Mouse (Mus musculus): ENCODE measurements around the gene Usp39. TPM values are rescaled to one million over a fixed set of nuclear protein-coding genes. Genes with fewer than 3 reads are reported as not detected.

Usp39 gene
- total RNA-seq, 2 experiments from 2014 or later: 19.3 to 24.6 TPM

DNA sequence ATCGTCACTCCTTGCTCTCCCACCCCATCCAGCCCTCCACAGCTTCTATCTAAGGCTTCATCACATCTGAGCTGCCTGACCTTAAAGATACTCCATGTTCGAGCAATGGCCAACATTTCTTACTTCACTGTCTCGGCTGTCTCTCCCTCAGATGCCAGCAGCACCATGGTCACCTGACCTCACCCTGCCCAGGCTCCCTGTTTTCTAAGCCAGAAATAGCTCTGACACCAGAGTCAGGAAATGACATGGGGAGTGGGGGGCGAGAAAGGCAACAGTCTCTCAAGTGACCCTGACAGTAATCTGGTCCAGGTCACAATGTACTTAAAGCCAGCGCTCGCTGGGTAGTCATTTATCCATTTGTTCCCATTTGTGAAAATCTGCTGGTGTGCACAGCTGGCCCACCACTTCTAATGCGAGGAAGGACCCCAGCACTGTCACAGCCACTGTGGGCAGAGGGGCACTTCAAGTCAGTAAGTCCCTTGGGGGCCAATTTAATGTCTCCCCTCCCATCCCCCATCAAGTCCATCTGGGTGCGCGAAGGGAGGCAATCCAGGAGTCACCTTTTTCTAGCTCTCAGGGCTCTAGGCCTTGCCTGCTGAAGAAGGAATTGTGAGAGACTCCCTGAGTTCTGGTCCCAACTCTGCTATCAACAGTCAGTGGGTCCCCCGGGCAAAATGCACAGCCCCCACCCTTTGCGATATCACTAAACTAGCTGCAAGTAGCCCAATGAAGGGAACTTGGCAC, 31.7 kb downstream of the Usp39 start:
- DNase-seq: peak; percentile 38 to 53
- intact Hi-C loops (cut with DNase I): no loop called here

DNA sequence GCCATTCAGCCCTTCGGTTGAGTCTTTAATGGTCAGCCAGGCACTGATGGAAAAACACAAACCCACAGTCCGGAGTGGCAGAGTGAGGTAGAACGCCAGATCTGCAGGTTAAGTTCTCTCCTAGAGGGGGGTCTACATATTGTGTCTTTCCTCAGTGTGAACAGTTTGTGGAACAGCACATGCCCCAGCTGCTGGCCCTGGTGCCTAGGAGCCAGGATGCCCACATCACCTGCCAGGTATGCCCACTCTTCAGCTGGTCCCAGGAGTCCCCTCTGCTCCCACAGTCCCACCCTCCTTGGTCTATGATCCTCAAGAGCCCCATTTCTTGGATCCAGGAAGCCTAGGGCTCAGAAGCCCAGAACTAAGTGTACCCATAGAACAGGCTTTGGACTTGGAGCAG, 32.8 kb downstream of the Usp39 start:
- intact Hi-C loops (cut with DNase I): no loop called here
- DNase-seq: no peak

DNA sequence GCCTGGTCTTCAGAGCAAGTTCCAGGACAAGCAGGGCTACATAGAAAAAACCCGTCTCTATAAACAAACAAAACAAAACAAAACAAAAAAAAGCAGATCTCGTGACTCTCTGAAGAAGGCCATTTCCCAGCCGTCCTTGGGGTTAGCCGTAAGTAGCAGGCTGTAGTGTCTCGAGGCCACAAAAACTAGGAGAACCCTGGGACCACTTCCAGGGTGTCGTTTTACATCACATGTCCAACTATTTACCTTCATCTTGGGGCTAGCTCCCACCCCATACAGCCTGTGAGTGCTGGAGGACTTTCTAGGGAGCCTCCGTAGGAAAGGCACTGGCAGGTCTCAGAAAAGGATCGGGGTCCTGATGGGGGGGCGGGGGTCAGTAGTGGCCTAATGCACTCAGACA, 41.5 kb downstream of the Usp39 start:
- intact Hi-C loops (cut with DNase I): no loop called here
- no peak for DNase-seq

GRCm38 (mm10) chr6:72302349-72302925, 42.5 kb downstream of the Usp39 start:
- intact Hi-C loops (cut with DNase I): no loop called here
- DNase-seq: no peak

DNA sequence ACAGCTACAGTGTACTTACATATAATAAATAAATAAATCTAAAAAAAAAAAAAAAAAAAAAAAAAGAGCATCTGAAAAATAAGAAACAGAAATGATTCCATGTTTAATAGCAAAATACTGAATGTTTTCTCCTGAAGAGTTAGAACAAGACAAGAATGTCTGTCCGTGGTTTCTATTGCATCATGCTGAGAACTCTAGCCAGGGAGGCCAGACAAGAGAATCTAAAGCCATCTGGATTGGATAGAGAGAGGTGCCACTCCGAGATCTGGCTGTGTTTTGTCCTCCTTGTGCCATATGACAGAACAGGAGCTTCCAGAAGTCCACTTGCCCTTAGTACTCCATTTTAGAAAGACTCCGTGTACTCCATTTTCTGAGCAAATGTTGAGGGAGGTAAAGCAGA, 47.2 kb downstream of the Usp39 start:
- no peak for DNase-seq
- intact Hi-C loops (cut with DNase I): no loop called here

- intact Hi-C loops (cut with DNase I): no loop called here
- no peak for DNase-seq
Measured at GRCm38 (mm10) chr6:72292972-72293651, 51.9 kb downstream of the Usp39 start.

- intact Hi-C loops (cut with DNase I): no loop called here
- no peak for DNase-seq
Measured at GRCm38 (mm10) chr6:72289484-72289883, 55.5 kb downstream of the Usp39 start.

DNA sequence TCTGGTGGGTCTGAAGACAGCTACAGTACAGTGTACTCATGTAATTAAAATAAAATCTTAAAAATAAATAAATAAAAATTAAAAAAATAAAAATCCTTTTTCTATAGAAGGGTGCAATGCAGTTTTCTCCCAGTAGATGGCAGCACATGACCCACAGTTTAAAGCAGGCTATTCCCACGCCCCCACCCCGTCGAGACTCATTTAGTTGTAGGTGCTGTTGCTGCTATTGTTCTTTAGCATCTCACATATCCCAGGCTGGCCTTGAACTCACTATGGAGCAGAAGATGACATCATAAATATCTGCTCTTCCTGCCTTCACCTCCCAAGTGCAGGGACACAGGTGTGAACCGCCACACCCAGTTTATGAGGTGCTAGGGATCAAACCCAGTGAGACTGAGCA, 61.1 kb downstream of the Usp39 start:
- intact Hi-C loops (cut with DNase I): loop anchor here (1.0 to 5.0 kb wide), 3 partner anchors 35 to 123 kb away; partner anchors contain the start of gene Vamp8
- DNase-seq: peak; percentile 44 to 69

GRCm38 (mm10) chr6:72280410-72280998, 64.5 kb downstream of the Usp39 start:
- DNase-seq: no peak
- intact Hi-C loops (cut with DNase I): loop anchor here (5.0 kb wide), 2 partner anchors 112 to 127 kb away; partner anchors contain the start of gene Vamp8

DNA sequence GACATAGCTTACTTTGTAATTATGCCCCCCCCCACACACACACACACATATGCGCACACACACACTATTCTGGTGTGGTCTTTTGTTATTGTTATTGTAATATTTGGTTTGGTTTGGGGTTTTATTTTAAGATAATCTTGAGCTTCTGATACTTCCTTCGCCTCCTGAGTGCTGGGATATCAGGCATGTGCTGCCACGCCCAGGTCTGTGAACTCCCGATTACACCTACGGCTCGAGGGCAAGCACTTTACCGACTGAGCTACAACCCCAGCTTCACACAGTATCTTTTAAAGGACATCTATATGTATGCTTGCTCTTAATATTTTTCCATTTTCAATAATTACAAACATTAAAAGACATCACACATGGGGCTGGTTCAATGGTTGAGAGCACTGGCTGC, 65.5 kb downstream of the Usp39 start:
- DNase-seq: no peak
- intact Hi-C loops (cut with DNase I): no loop called here

- no peak for DNase-seq
- intact Hi-C loops (cut with DNase I): no loop called here
Measured at GRCm38 (mm10) chr6:72278835-72279234, 66.1 kb downstream of the Usp39 start.

- DNase-seq: peak; percentile 78 to 84
- intact Hi-C loops (cut with DNase I): no loop called here
Measured at GRCm38 (mm10) chr6:72277508-72278166, 67.3 kb downstream of the Usp39 start.

DNA sequence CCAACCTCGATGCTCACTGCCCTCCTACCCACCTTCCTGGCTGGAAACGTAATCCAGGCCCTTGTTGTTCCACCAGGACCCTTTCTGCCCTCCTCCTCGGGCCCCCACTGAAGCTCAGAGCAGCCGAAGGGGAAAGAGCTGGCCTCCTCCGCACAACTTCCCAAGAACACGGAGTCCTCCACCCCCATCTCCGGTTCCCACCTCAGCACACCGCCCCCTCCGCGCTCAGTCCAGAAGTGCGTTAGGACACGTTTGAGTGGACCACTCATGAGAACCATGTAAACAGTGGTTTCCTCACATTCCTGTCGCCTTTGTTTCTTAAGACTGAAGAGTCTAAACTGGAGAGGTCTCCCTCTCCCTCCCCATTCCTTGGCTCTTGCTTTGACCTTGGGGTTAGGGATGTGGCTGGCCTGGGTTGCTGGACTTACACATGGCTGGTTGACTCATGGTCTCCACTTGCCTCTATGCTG, 68.0 kb downstream of the Usp39 start:
- intact Hi-C loops (cut with DNase I): no loop called here
- DNase-seq: no peak

GRCm38 (mm10) chr6:72276141-72276540, 68.8 kb downstream of the Usp39 start:
- intact Hi-C loops (cut with DNase I): no loop called here
- DNase-seq: no peak

DNA sequence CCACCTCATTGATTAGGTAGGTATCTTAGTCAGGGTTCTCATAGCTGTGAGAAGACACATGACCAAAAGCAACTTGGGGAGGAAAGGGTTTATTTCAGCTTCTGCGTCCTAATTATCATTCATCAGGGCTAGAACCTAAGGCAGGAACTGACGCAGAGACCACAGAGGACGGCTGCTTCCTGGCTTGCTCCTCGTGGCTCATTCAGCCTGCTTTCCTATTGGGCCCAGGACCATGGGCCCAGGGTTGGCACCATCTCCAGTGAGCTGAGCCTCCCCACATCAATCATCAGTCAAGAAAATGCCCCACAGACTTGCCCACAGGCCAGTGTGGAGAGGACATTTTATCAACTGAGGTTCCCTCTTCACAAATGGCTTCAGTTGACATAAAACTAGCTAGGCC, 69.5 kb downstream of the Usp39 start:
- intact Hi-C loops (cut with DNase I): no loop called here
- no peak for DNase-seq

DNA sequence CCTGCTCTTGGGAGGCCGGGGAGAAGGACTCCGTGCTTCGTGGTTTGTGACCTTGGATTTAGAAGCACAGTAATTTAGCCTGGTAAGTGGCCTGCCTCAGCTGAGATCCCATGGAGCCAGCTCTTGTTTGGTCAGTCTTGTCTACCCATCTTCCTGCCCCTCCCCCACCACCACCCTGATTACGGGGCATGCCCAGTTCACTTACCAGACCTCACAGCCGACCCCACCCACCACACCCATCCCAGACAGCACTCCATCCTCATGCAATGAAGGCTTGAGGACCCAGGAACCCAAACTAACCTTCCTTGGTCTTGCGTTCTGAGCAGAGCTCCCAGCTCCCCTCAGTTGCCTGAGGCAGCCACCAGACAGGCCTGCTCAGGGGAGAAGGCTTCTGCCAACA, 71.8 kb downstream of the Usp39 start:
- intact Hi-C loops (cut with DNase I): no loop called here
- DNase-seq: no peak

DNA sequence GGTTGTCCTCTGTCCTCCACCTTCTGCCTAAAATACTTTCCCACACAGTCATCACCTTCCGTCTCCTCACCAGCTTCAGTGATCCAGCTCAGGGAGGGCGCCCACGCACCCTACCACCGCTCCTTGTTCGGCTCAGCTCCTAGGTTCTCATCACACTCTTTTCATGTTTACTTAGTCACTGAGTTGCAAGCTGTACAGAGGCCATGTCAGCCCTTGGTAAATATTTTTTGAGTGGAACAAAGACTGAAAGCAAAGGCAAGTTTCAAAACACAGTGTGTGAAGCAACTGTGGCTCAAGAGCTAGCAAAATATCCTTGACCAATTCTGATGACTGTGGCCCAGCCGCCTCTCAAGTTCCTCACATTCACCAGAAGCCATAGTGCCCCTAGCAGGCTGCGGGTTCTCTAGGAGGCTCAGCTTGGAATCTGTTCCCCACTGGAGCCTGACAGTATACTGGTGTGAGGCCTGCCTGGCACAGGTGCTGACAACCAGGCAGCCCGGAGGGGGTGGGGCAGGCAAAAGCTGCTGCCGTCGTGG, 72.8 kb downstream of the Usp39 start:
- intact Hi-C loops (cut with DNase I): no loop called here
- no peak for DNase-seq

GRCm38 (mm10) chr6:72270952-72271519, 73.9 kb downstream of the Usp39 start:
- intact Hi-C loops (cut with DNase I): no loop called here
- no peak for DNase-seq

- intact Hi-C loops (cut with DNase I): no loop called here
- DNase-seq: no peak
Measured at GRCm38 (mm10) chr6:72270258-72270657, 74.7 kb downstream of the Usp39 start.

Measured in heart, postnatal 10 days (tissue).